Mouse (Mus musculus) kidney, postnatal 14 days (tissue): ENCODE results near the gene Dynlt3.
A peak's percentile ranks its signal among the peaks of the same experiment; 100 is the strongest.
"Not testable (repeated sequence)": the region's sequence is repeated elsewhere in the genome, so short reads cannot be mapped to it uniquely, and the experiment has no call there.

Experiments
- DNase-seq: peaks from one replicate; pipeline ENCODE4 v3.0.0; 2022; ENCODE audit warnings: mixed read lengths

Dynlt3 gene

DNA sequence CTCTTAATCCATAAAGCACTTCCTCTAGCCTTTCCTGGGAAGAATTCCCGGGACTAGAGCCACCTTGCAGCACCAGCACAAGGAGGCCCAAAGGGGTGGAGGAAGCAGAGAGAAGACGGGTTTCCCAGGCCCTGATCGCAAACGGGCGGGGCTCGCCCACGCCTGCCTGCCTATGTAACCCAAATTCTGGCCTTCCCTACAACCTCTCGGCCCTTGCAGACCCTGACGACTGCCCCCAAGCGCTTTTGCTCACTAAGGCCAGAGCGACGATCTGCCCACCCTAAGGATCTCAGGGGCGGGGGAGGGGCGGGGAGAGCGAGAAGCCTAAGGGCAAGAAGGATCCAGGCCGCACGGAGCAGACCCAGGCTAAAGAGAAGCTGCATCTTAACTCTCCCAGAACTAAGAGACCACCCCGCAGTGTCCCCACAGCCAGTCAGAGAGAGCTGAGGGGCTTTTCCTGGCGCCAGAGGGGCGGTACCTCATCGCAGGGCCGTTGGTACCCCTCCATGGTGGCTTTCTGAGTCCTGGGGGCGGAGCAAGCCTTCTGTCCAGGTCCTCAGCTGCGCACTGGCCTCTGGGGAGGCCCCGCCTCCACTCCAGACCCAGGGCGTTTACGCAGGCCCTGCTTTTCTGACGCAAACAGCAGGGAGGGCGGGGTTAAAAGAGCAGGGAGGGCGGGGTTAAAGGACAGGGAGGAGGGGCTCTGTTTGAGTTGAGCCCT lies at the start of gene Dynlt3:
Dynlt3 (minus strand) TSS at position 613 of the 721 bp plus-strand sequence.
- DNase-seq: peak; percentile 90

DNA sequence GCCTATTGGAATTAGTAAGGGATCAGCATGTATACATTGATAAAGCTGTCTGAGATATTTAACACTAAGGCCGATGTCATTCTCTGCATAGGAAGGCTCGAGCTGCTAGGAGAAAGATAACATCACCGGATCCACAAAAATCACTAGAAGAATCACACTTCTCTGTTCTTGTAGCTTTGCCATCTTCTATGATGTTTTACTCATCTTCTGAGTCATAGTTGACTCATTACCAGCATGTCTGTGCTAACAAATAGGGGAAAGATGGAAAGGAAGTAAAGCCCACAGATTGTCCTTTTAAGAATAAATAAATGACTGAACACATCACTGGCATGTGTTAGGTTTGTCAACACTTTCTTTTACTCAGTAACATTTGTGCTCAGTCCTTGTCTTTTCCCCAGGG lies 37.0 kb upstream of the Dynlt3 start:
- no peak for DNase-seq

DNA sequence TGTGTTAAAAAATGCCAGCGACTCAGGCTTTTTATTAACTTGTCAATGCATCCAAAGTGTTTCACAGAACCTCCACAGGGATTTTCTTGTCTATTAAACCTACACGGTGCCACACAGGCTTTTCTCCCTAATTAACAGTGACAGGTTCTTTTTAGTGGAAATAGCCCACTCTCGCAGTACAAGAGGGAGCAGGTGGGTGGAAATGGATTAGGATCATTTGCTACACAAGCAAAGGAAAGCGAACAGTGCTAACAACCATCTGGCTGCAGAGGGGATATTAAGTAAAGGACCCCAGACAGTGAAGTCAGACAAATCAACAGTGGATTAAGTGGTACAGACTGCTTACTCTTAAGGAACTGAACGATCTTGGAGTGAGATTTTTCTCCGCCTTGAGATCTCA lies 33.2 kb upstream of the Dynlt3 start:
- no peak for DNase-seq

DNA sequence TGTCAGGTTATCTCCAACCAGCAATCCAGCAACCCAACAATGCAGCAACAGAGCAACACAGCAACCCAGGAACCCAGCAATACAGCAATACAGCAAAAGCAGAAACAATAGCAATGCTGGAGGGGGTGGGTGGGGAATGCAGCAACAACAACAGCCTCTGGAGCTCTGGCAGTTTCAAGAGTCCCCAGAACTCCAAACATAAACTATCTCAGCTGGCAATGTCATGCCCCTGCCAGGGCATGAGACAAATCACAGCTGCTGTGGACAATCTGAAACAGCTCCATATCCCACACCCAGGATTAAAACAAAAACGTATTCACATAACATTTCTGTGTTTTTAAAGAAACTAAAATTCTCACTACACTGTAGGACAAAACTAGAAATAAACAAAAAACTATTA lies 9.2 kb upstream of the Dynlt3 start:
- no peak for DNase-seq

DNA sequence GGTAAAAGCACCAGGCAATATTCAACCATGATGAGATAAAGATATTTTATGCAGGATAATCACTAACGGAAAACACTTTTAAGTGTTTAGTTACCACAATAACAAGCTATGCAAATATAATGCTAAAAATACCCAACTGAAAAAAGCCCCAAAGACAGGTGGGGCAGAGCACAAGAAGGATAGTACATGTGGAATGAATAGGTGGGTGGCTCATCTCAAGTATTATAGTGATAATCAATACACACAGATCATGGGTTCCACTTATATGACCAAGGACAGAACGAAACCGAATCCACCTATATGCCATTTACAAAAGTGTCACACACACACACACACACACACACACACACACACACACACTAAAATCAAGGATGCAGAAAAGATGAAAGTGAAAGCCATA lies 8.6 kb upstream of the Dynlt3 start:
- DNase-seq: no peak

DNA sequence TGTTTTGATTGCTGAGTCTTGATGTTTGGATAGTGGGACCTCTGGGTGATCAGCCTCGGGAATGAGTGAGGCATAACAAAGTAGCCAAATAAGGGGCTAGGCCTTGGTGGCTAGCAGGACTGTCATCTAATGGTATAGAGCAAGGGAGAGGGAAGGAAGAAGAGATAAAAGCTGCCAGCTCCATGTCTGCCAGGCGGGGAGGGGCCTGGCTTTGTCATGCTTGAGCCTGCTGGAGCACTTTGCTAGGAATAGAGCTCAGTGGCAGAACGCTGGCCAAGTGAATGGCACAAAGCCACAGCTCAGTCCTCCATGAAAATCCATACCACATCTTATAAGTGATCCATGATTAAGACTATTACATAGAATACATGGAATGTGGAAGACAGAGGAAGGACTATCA lies 10.0 kb downstream of the Dynlt3 start:
- no peak for DNase-seq

DNA sequence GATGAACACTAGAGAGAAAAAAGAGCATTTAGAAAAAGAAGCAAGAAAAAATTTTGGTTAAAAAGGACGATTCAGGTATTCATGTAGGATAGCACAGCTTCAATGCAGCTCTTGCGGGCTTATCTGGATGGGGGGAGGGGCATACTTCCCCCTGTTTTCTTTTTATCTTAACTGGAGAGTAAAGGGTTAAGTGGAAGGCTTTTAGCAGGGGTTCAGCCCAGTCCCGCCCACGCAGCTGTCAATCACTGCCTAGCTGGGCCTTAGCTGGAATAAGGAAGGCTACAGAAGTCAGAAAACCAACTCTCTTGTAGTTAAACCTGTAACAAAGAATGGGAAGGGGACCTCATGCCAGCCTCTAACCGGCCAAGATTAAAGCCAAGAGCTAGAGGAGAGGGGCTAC lies 22.2 kb downstream of the Dynlt3 start:
- DNase-seq: not testable (repeated sequence)

DNA sequence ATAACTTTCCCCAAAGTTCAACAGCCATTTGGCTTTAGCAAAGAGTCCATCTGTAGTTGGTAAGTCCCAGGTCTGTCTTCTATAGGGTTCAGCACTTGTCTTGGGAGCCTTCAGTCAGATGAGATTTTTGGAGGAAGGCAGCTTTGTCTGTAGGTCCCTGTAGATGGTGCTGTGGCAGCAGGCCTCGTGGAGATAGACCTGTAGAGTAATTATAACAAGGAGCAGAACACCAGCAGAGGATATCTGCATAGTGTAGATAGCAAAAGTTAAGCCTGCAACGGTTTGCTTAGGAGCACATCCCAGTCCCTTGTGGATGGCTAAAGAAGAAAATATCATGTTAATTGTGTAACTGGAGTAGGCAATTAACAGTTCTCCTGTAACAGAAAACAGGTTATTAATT lies 22.7 kb downstream of the Dynlt3 start:
- DNase-seq: not testable (repeated sequence)
